Mouse (Mus musculus) cortical plate, adult 2 months (tissue): ENCODE measurements at regions not wholly inside any gene's neighbourhood (a gene's known extent, or its start where the extent isn't known, plus 50 kb on each side); places are given as distances from the start of the nearest gene placed in this dataset.

ENCODE experiments used
- CTCF ChIP-seq: fragments of 200-500 bp; IDR thresholded peaks from 2 replicates; pipeline ENCODE4 v1.5.1; 2011; ENCODE audit warnings: mild to moderate bottlenecking, control low read depth, low read length; ENCODE audit not compliant: insufficient read depth; ENCODE audit errors: extremely low read depth
- POLR2A ChIP-seq: fragments of 200-500 bp; IDR thresholded peaks from 2 replicates; pipeline ENCODE4 v1.6.1; 2011; ENCODE audit warnings: mild to moderate bottlenecking, low read length, control low read depth; ENCODE audit not compliant: insufficient read depth; ENCODE audit errors: extremely low read depth

DNA sequence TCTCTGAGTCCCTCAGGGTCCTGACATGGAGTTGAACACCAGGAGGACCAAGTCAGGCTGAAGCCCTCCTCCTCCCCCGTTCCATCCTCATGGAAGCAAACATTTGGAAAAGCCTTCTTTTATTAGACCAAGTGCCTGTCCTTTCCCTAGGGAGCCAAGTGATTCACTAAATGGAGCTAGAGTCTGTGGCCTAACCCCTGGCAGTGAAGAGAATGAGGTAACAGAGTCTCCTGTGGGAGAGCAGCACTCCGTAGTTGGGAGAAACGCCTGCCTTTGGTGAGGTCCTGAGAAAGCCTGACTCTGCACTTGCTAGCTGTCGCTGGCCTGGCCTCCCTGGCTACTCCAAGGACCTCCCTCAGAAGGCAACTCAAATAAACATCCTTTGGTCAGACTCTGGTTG, 104.2 kb downstream of the Tle3 start:
- TF ChIP-seq CTCF = no peak
- no peak for TF ChIP-seq POLR2A
